Mouse (Mus musculus) lung, postnatal 14 days (tissue): ENCODE data around the gene Gria4.
"Not testable (repeated sequence)": the region's sequence is repeated elsewhere in the genome, so short reads cannot be mapped to it uniquely, and the experiment has no call there.

Experiments
- DNase-seq: peaks from one replicate; pipeline ENCODE4 v3.0.0; 2021

The Gria4 gene

DNA sequence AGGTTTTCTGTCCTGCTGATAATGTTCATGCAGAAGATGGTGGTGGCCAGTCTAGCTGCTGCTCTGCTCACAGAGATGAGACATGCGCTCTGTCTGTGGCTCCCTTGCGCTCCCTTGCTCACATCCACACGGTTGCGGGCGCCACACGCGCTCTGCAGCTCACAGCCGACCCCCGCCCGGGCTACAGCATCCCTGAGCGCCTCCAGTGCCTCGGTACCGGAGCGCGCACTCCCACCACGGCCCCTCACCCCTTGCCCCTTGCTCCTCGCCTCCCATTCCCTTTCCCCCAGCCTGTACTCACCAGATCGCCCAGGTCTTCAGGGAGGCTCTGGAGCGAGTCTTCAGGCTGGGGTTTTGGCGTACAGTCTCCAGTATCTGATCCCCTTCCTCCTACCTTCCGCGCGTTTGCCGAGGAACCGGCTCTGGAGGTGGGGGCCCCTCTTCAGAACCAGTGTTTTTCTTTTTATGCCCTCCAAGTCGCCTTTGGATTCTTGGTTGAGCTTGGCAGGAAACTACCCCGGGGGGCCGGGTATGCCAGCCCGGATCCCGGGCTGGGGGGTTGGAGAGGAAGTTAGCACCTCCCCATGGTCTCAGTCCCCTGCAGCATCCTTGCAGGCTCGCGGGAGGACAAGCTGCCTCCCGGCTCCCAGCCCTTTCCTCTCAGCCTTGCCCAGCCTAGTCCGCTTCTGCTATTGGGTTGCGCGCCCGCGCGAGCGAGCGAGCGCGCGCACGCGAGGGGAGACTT is at the start of gene Gria4:
Gria4 (minus strand) TSS at position 691 of the 745 bp plus-strand sequence.
- DNase-seq = no peak

DNA sequence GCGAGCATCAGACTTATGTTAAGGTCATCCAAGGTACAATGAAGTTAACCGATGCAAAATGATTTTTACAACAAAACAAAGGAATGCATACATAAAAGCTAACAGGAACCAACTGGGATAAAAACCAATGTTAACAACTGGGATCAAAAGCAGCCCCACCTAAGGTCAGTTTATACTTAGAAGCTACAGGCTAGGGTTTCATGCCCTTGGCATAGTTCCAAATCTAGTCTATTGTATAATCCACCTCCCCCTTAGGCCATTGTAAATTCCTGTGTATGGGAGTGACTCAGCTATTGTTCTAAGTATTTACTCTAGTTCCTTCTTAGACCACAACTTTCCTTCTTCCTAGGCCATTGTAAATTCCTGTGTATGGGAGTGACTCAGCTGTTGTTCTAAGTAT is 14.9 kb upstream of the Gria4 start:
- DNase-seq = not testable (repeated sequence)

DNA sequence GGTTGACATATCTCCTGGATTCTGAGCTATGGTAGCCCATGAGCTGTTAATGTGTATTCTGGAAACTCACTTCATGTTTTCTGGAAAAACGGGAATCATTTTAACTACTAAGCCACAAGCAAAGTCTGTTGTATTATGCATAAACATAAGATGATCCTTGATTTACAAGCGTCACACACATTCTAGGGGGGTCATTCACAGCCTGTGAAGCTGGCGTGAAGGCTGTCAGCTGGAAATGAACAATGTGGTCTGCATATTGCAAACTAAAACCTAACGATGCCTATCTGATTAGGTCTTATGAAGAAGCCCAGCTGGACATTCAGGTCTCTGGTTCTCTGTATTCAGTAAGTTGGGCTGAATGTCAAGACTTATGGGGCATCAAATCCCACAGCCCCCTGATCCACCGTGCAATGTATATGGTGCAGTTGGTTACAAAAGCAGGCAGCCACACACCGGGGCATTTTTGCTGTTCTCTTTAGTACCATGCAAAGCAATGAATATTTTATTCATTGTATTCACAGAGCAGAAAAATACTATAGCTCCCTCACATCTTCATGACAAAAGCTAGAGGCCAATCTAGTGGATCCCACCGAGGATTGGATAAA is 7.2 kb upstream of the Gria4 start:
- no peak for DNase-seq

DNA sequence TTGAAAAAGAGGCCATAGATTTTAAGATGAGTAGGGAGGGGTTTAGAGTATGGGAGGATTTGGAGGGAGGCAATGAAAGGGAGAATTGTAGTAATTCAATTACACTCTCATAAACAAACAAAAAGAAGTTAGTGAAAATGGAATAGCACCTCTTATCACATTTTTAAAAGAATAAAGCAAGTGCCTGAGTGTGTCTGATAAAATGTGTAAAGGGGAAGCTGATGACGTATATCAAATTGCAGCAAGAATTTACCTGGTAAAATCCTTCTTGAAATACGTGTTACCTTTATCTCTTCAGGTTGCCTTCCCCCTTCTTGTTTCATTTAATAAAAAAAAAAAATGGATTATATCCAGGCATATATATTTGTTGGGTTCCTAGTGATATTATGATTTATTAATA is 1.4 kb upstream of the Gria4 start:
- no peak for DNase-seq

DNA sequence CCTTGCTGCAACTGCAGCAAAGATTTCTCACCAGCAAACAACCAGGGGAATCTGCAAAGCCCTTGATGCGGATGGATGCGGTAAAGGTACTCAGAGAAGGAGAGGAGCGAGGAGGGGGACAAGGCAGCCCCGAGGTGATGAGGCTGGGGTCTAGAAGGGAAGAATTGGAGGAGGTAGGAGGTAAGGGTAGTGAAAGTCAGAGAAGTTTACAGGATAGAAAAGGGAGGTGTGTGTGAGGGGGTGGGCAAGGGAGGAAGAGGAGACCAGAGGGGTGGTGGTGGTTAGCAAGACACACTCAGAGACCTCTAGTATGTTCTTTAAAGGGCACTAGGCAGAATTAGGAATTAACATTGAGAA is 233 bp upstream of the Gria4 start:
- DNase-seq = no peak

DNA sequence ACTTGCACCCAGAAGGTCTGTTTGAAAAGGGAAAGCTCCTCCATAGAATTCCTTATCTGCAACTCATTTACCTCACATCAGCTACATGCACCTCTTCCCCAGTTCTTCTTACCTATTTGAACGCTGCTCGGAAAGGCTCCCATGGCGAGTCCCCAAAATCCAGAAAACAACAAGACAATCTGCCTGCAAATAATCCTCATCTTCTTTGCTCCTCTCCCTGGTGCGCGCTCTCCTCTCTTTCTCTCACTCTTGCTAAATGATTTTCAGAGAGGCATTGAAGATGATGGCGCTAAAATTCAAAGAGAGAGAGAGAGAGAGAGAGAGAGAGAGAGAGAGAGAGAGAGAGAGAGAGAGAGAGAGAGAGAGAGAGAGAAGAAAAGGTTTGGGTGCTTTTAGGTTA is 959 bp downstream of the Gria4 start:
- DNase-seq = no peak

DNA sequence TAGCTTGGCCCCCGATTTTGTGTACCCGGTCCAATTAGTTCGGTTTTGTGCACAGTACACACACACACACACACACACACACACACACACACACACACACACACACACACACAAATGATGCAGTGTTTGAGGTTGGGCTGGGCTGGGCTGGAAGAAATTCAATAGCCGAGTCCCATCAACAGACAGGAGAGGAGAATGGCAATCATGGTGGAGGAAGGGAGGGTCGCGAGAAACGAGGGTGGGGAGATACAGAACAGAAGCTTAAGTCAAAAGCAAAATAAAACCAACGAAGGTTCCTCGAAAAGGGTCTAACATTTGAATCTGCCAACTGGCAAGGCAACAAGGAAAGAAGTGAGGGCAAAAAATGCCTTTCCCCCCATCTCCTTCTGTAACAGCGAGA is 1.6 kb downstream of the Gria4 start:
- DNase-seq = no peak

DNA sequence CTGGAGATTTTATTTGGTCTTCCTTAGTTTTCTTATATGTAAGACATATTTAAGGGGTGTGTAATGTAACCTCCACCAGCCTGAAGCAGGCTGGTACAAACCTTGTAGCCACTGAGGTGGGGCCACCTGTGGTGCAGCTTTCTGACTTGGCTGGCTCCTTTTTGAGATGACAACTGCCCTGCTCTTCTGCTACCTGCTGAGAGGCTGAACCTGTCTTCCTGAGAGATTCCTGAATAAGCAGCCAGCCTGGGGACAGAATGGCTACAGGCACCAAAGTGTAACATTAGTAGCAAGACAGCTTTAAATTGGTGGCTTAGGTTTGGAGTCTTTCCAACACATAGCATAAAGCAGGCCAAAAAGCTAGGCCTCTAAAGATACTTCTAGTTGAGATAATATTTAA is 46.6 kb downstream of the Gria4 start:
- DNase-seq = not testable (repeated sequence)

DNA sequence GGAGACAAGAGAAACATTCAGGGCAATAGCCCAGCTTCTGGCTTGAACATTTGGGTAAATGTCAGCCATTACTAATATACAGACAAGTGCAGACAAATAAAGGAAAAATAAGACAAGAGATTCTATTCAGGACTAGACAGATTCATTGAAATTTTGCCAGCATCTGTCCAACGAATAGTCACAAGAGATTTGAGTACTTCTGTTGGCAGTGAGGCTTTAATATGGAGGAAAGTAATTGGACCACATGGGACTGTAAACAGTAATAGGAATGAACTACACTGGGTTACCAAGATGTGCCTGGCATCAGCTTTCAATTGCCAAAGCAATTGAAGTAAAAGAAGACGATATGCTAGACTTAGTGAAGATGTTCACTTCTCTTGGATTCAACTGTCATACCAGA is 81.9 kb downstream of the Gria4 start:
- DNase-seq = no peak

DNA sequence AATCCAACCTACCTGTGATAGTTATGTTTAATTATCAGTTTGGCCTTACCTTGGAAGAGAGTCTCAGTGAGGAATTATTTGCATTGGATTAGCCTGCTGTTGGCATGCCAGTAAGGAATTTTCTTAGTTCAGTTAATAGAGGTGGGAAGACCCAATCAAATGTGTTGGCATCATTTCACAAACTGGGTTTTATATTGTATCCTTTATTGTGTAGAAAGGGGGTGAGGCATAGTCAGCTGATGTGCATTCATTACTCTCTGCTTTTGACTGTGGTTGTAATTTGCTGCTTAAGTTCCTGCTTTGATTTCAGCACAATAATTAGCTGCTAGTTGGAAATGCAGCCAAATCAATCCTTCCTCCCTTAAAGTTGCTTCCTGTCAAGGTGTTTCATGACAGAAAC is 83.7 kb downstream of the Gria4 start:
- no peak for DNase-seq

DNA sequence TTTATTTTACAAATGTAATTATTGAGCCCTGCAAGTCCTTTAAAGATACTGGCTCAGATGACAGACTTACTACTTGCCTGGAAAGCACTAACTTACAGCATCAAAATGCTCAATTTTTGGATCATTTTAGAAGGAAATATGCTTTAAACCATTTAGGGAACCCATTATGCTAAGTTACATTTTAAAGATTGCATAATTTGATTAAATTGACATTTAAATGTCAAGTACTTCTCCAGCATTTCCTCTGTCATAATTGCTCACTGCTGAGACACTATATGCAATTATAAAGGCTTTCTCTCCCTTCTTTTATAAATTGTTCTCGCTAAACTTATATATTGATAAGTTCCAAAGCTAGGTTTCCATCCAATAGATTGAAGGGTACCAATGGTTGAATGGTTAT is 108.9 kb downstream of the Gria4 start:
- no peak for DNase-seq

DNA sequence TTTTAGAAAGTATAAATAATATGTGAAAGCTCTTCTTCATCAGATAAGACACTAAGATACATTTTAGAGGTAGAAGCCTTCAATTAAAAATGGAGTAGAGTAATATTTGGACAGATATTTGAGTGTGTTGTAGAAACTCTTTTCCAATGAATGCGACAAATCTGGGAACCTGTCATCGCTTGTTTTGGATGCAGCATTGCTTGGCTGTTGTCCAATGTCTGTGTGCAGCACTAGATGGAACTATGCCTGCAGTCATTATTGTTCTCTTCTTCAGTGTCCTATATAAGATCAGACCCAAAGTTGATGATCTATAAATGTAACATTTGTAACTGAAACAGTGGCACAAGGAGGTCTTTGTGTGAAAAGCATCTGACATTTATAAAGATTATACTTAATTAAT is 115.8 kb downstream of the Gria4 start:
- DNase-seq = no peak

DNA sequence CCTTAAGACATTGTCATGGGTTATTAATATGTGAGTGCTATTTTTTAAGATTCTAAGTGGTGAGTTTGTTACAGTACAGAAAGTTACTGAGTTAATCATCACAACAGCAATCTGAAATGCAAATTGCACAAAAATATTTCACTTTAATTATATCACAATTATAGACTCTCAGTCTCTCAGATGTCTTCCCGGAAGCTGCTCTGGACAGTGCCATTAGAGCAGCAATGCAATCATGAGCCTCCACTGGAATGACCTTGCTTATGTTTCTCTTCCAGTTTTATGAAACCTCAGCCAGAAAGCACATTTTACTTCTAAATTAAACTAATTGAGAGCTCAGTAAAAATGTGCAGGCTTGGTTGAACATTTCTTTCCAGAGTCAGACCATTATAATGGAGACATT is 116.9 kb downstream of the Gria4 start:
- no peak for DNase-seq

DNA sequence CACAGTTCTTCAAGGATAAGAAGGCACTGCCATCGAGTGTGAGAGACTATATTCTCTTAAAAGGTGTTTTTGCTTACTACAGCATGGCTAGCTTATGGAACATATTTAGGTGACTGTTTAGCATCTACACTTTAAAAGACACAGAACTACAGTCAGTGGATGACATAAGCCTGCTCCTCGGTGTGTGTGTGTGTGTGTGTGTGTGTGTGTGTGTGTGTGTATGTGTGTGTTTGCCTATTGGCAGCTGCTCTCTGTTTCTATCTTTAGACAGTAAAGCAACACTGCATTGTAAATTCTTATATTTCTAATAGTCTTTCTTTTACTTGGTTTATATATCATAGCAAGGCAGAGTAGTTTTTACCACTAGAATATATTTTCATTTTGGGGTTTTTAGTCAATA is 130.3 kb downstream of the Gria4 start:
- DNase-seq = no peak

DNA sequence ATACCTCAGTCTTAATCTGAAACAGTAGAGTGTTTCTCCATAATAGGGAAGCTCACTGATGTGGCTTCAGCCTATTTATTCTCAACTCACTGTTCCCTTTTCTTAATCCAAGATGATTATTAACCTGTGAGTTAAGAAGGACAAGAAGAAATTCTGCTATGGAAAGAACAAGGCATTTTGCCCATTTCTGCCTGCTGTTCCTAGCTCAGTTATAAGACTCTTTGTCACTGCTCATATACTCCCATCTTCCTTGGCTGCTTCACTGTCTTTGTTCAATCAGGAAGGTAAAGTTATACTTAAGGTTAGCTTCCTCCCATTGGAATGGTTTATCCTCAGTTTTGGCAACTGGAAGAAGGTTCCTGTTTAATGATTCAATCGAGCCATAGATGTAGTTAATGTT is 133.6 kb downstream of the Gria4 start:
- no peak for DNase-seq

DNA sequence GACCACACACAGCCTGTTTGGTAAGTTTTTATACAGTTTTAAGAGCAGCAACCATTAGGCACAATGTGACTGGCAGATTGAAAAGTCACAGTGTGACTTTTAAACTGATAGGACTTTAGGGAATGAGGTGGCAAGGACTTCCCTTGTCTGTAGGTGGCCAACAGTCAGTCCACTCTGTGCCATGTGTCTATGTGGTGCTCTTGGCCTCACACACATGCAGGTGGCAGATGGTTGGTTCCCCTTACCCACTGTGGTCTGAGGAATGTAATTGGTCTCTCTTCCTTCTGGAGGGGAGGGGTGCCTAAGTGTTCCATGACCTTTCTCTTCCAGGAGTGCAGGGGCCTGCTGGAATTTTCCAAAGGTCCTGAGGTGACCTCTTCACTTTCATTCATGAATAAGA is 137.1 kb downstream of the Gria4 start:
- no peak for DNase-seq

DNA sequence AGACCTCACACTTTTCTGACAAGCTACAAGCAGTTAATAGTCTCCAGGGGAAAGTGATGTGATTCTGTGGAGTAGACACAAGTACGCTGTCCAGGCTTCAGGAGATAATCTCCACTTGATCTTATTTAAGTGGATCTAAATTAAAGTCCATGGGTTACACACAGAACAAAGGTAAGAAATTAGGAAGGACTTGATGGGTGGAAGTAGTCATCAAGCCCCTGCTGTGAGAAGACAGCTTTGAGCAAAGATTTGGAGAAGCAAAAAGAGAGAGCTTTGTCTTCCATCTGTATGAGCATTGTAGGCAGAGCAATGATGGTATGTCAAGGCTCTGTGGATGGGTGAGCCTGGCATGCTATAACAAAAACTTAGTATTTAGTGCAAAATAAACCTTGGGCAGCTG is 141.7 kb downstream of the Gria4 start:
- no peak for DNase-seq

DNA sequence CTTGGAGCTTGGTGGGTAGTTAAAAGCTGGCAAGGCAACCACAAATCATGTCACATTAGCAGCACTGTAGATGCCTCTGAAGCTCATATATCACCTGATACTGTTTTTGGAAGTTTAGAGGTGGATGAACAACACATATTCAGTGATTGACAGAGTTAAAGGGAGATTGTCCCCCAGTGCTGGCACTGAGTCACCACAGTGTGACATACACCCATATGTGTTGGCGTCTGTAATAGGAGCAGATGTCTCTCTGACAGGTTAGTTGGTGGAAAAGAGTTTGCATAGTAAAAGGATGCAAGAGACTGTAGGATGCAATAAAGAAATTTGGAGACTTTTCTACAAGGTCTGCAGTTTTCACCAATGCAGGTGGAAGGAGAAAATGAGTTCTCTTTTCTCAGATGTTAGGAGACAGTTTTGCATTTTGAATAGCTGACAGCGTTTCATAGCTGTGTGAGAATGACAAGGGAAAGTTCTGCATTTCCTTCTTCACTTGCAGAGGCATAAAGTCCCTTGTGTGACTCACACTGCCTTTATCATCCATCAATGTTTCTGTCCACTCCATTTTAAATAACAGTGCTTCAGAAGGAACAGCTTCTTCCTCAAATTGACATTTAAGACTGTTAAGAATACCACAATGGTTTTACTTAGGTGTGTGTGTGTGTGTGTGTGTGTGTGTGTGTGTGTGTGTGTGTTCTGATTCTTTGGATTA is 156.7 kb downstream of the Gria4 start:
- DNase-seq = no peak

DNA sequence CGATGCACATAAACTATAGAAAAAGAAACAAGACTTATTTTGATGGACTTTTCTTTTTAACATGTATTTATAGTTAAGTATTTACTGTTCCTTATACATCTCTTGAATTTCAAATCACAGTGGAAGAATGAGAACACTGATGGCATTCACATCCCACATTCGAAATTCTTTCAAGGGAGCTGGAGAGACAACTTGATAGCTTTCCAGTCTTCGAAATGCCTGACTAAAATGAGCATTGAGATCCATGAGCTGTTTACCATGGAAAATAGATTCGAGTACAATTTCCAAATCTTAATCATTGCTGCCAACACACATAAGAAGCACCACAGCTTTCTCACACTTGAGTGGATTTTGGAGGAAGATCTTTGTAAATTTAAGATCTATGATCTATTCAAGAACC is 164.1 kb downstream of the Gria4 start:
- DNase-seq = no peak

DNA sequence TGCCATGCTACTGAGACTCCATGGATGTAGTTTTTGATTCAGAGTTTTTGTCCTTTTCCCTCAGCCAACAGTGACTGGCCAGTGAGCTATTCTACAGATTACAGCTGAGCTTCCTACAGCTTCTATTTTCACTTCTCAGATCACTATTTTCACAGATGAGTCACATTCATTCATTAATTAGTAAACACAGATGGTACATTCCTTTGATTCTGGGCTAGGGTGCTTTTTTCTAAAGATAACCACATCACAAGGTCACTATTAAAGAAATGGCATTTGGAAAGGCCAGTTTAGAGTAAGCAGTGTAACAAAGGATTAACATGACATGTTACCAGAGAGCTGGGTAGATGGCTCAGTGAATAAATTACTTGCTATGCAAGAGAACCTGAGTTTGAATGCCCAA is 180.7 kb downstream of the Gria4 start:
- no peak for DNase-seq

DNA sequence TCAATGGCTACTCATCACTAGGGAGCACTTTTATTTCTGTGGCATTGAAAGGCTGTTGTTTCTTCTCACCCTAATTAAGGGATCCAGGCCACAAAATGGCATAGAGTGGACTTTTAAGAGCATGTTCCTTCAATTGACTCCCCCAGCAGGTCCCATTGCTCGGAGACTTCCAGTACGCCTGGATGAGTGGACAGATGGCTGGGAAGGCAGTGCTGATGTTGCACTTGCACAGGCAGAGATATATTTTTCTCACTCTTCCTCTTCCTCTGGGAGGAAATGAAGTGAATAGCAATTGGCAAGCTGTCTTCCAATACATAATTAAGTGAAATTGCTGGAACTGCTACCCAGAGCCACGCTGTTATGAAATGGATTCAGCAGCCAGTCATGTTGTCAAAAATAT is 190.7 kb downstream of the Gria4 start:
- DNase-seq = no peak

DNA sequence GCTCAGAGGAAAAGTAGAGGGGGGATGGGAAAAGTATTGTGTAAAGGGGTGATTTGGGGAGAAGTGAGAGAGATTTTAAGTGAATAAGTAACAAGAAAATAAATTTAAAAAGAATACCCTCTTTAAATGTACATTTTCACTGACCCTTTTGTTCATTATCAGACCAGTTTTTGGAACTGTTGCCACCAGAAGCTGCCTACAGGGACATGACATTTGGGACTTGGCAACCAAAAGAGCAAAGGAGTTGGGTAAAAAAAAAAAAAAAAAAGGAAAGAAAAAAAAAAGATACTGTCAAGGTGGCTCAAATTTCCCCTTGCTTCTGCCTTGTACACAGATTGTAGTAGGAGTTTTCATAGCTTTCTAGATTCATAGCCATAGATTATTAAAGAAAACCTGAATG is 191.8 kb downstream of the Gria4 start:
- DNase-seq = no peak

DNA sequence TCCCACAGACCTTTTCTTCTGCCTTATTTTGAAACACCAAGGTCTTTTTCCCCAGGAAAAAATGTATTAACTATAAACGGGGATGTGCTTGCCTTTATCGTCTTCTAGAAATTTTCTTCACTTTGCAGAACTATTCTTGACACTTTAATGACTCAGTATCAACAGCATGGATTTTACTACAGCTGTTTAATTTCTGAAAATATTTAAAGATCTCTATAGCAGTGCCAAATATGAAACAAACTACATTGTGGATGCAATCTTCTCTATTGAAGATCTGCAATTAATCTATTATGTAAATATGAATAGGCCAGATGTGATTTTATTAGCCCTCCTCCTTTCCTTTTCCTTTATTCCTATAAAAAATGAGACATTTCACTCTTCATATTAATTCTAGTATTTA is 194.2 kb downstream of the Gria4 start:
- DNase-seq = no peak

DNA sequence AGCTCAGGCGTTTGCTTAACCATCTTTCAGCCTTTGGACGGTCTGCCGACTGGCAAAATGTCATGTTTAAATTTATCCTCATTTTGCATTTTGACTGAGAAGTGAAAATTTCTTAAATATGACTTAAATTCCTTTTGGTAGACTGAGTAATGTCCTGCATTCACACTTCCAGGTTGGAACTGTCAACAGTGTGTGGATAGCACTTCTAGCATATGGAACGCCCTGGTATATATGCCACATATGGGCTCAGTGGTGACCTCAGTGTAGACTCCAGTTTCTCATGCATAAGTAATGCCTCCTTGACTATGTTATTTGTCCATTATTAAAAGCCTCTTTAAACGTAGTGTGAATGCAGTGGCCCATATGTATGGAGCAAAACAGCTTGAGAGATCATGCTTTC is 222.4 kb downstream of the Gria4 start:
- no peak for DNase-seq
